Mouse (Mus musculus) testis, adult 2 months (tissue): ENCODE results near the gene Lmbr1.

ENCODE experiments used
- CTCF ChIP-seq: fragments of 200-500 bp; IDR thresholded peaks from 2 replicates; pipeline ENCODE4 v1.5.1; 2012; ENCODE audit warnings: low read depth, mild to moderate bottlenecking, inconsistent platforms, low read length, moderate library complexity; ENCODE audit not compliant: control insufficient read depth, insufficient read depth, insufficient replicate concordance
- POLR2A ChIP-seq: fragments of 200-500 bp; IDR thresholded peaks from 2 replicates; pipeline ENCODE4 v1.6.1; 2012; ENCODE audit warnings: low read depth, mild to moderate bottlenecking, inconsistent platforms, low read length, moderate library complexity; ENCODE audit not compliant: control insufficient read depth

- TF ChIP-seq CTCF = no peak
- no peak for TF ChIP-seq POLR2A
These were observed 179.2 kb downstream of the Lmbr1 start for GRCm38 (mm10) chr5:29198960-29199488.
